Mouse (Mus musculus) hindbrain, embryonic 16.5 days (tissue): ENCODE data around the gene Slc22a14. TPM values are rescaled to one million over a fixed set of nuclear protein-coding genes. Genes with fewer than 3 reads are reported as not detected.

Source experiments
- ATAC-seq: fragments of 200-750 bp; cut with Nextera tagmentation; 2 replicates; pipeline ENCODE4 v1.8.0; 2017; ENCODE audit warnings: moderate TSS enrichment, moderate library complexity
- H3K27ac ChIP-seq: fragments of 300-500 bp; sonication (generic); 2 replicates; pipeline ENCODE4 v1.5.1; 2014; ENCODE audit warnings: low read depth, mild to moderate bottlenecking, control low read depth, low read length, moderate library complexity
- H3K27me3 ChIP-seq: fragments of 300-500 bp; sonication (generic); replicated peaks from 2 replicates; pipeline ENCODE4 v1.6.1; 2014; ENCODE audit warnings: low read length; ENCODE audit not compliant: control insufficient read depth, insufficient read depth
- H3K36me3 ChIP-seq: fragments of 300-500 bp; sonication (generic); 2 replicates; pipeline ENCODE4 v1.6.1; 2014; ENCODE audit warnings: mild to moderate bottlenecking, low read length, moderate library complexity, mixed read lengths; ENCODE audit not compliant: control insufficient read depth, insufficient read depth
- H3K4me1 ChIP-seq: fragments of 300-500 bp; sonication (generic); 2 replicates; pipeline ENCODE4 v1.6.1; 2014; ENCODE audit warnings: low read depth, low read length; ENCODE audit not compliant: control insufficient read depth, insufficient read depth
- H3K4me2 ChIP-seq: fragments of 300-500 bp; sonication (generic); 2 replicates; pipeline ENCODE4 v1.6.1; 2014; ENCODE audit warnings: mild to moderate bottlenecking, low read length, control low read depth, moderate library complexity
- H3K4me3 ChIP-seq: fragments of 300-500 bp; sonication (generic); 2 replicates; pipeline ENCODE4 v1.5.1; 2014; ENCODE audit warnings: mild to moderate bottlenecking, low read length, control low read depth, moderate library complexity
- H3K9ac ChIP-seq: fragments of 300-500 bp; sonication (generic); 2 replicates; pipeline ENCODE4 v1.6.1; 2014; ENCODE audit warnings: low read depth, mild to moderate bottlenecking, control low read depth, low read length, moderate library complexity
- H3K9me3 ChIP-seq: fragments of 300-500 bp; sonication (generic); 2 replicates; pipeline ENCODE4 v1.6.1; 2014; ENCODE audit warnings: mild to moderate bottlenecking, low read length, moderate library complexity; ENCODE audit not compliant: control insufficient read depth
- WGBS: fragments of 180-500 bp; shearing (Covaris S2); extraction: QIAGEN DNeasy Blood & Tissue Kit; methylation state at CpG from one replicate; pipeline ENCODE4 v1.1.7; 2014; 5-methylcytosine and 5-hydroxymethylcytosine counted together
- polyA plus RNA-seq: library from polyadenylated mRNA; unstranded; fragments of >200 nt; fragmentation: Nextera tagmentation; extraction: Ambion mirVana; gene quantifications from 2 replicates; pipeline ENCODE4 v1.2.1, GENCODE M21; 2015

The Slc22a14 gene
- 0.08 TPM in 1 of 2 replicates, not detected in the other for polyA plus RNA-seq

DNA sequence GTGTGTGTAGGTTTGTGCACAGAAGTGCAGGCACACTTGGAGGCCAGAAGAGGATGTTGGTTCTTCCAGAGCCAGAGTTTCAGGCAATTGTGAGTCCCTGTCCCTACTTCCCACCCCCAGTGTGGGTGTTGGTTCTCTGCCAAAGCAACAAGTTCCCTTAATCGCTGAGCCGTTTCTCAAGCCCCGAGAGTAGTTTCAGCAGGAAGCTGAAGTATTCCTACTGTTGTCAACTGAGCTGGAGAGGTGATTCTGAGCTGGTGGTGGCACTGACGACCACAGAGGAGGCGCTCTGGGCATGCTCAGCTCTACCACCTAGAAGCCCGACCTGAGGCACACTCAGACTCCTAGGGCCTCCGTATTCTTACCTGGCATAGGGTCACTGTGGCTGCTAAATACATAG is at the start of gene Slc22a14:
Gene Slc22a14 (minus strand): TSS at position 270 of the 400 bp plus-strand sequence.
- H3K4me3 ChIP-seq = no peak within 1 kb of the TSS
- WGBS = 68% methylated on average over 7 of the region's 7 CpGs
- no peaks in the 10 kb centered on the region for H3K4me1 ChIP-seq
- no peaks in the 10 kb centered on the region for H3K27me3 ChIP-seq
- no peak within 1 kb of the TSS for H3K9ac ChIP-seq
- no peak for ATAC-seq
- no peak within 1 kb of the TSS for H3K27ac ChIP-seq
- H3K36me3 ChIP-seq = no peaks in the 10 kb centered on the region
- no peak within 1 kb of the TSS for H3K4me2 ChIP-seq
- H3K9me3 ChIP-seq = no peaks in the 10 kb centered on the region

DNA sequence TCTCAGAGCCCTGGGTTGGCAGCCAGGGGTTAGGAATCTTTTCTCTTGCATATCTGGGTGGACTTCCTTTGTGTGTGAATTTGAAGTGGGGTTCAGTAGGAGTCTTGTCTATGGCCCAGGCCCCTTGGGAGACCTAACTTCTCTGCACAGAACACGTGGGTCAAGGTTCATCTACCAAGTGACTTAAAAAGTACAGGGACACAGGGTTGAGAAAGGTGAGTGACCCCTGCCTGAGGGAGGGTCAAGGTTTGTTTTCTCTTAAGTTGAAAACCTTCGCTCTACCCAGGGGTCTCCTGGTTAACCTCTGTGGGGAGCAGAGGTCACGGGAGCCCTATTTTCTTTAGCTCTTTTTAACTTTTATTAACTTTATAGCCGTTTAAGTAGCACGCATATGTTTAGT is 44.5 kb upstream of the Slc22a14 start:
- ATAC-seq = no peak
- peaks cover 9% of the 10 kb centered on the region for H3K4me1 ChIP-seq
- H3K27ac ChIP-seq = no peak overlapping the region

GRCm38 (mm10) chr9:119408898-119409664 is 43.7 kb upstream of the Slc22a14 start:
- Histone ChIP-seq H3K4me3 (no peak overlapping the region), H3K4me2 (no peak overlapping the region), H3K27ac (no peak overlapping the region), H3K27me3 (no peaks in the 10 kb centered on the region), H3K9me3 (0 out of 2 replicates have a peak, but pooled peaks cover 2% of the 10 kb centered on the region), H3K9ac (no peak overlapping the region), H3K4me1 (peaks cover 16% of the 10 kb centered on the region), H3K36me3 (no peaks in the 10 kb centered on the region)
- no peak for ATAC-seq
- WGBS = 79% methylated on average over 11 of the region's 11 CpGs

More for the DNA sequence above, 44.5 kb upstream of the Slc22a14 start:
- Histone ChIP-seq H3K27me3 (no peaks in the 10 kb centered on the region), H3K9ac (no peak overlapping the region), H3K36me3 (no peaks in the 10 kb centered on the region), H3K9me3 (0 out of 2 replicates have a peak, but pooled peaks cover 2% of the 10 kb centered on the region), H3K4me2 (no peak overlapping the region), H3K4me3 (no peak overlapping the region)
- 85% methylated on average over 5 of the region's 5 CpGs for WGBS

- Histone ChIP-seq H3K4me2 (no peak overlapping the region), H3K27ac (no peak overlapping the region), H3K4me1 (peaks cover 23% of the 10 kb centered on the region), H3K4me3 (no peak overlapping the region), H3K9ac (no peak overlapping the region), H3K36me3 (no peaks in the 10 kb centered on the region), H3K27me3 (no peaks in the 10 kb centered on the region), H3K9me3 (0 out of 2 replicates have a peak, but pooled peaks cover 2% of the 10 kb centered on the region)
- WGBS = 80% methylated on average over 15 of the region's 15 CpGs
- no peak for ATAC-seq
These were observed 42.5 kb upstream of the Slc22a14 start for GRCm38 (mm10) chr9:119407884-119408283.

- peaks cover 29% of the 10 kb centered on the region for H3K4me1 ChIP-seq
- peak overlapping the region; percentile 94 for H3K4me3 ChIP-seq
- H3K36me3 ChIP-seq = no peaks in the 10 kb centered on the region
- no peaks in the 10 kb centered on the region for H3K27me3 ChIP-seq
- no peak overlapping the region for H3K27ac ChIP-seq
- peak overlapping the region; percentile 99; the same call in 1 of the 2 replicates for H3K9ac ChIP-seq
- peak overlapping the region; percentile 93 for H3K4me2 ChIP-seq
- ATAC-seq = no peak
- H3K9me3 ChIP-seq = no peaks in the 10 kb centered on the region
- 62% methylated on average over 5 of the region's 5 CpGs for WGBS
These were observed 38.7 kb upstream of the Slc22a14 start for GRCm38 (mm10) chr9:119404090-119404489.

- peak; percentile 24; the same call in 1 of the 2 replicates for ATAC-seq
- under 1% methylated on average over 26 of the region's 26 CpGs for WGBS
- peak overlapping the region; percentile 99 for H3K9ac ChIP-seq
- H3K36me3 ChIP-seq = no peaks in the 10 kb centered on the region
- peak overlapping the region; percentile 94 for H3K4me3 ChIP-seq
- peak overlapping the region; percentile 93 for H3K4me2 ChIP-seq
- no peaks in the 10 kb centered on the region for H3K9me3 ChIP-seq
- H3K27me3 ChIP-seq = no peaks in the 10 kb centered on the region
- H3K4me1 ChIP-seq = peaks cover 29% of the 10 kb centered on the region
- H3K27ac ChIP-seq = peak overlapping the region; percentile 98
These were observed 37.9 kb upstream of the Slc22a14 start for GRCm38 (mm10) chr9:119403236-119403641.

- Histone ChIP-seq H3K9ac (peak overlapping the region; percentile 99), H3K36me3 (no peaks in the 10 kb centered on the region), H3K4me3 (peak overlapping the region; percentile 94), H3K9me3 (no peaks in the 10 kb centered on the region), H3K27ac (peak overlapping the region; percentile 98), H3K4me2 (peak overlapping the region; percentile 93), H3K27me3 (no peaks in the 10 kb centered on the region), H3K4me1 (peaks cover 29% of the 10 kb centered on the region)
- WGBS = under 1% methylated on average over 92 of the region's 127 CpGs
- ATAC-seq = peak; percentile 70
These were observed 37.2 kb upstream of the Slc22a14 start for GRCm38 (mm10) chr9:119402253-119403235.

DNA sequence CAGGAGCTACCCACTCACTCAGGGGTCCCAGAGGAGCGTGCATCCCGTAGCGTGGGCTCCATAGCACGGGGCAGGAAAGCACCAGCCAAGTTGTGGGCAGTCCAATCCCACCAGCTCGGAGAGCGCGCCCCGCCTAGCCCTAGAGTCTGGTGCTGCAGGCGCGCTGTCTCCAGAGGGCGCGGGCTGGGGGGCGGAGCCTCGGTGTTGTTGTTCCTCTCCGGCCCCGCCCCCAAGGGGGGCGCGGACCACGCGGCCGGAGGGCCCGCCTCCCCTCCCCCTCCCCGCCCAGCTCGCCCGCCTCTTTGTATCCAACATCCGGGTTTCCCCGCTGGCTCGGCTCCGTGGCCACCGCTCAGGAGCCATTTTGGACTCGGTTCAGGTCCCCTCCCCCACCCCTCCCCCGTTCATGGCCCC is 36.5 kb upstream of the Slc22a14 start, which contains the start of gene Acvr2b:
Gene Acvr2b (plus strand): TSS at position 318 of the 414 bp plus-strand sequence.
- Histone ChIP-seq H3K27ac (peak within 1 kb of the TSS; percentile 98), H3K9me3 (no peaks in the 10 kb centered on the region), H3K27me3 (no peaks in the 10 kb centered on the region), H3K4me1 (peaks cover 29% of the 10 kb centered on the region), H3K9ac (peak within 1 kb of the TSS; percentile 99), H3K36me3 (no peaks in the 10 kb centered on the region), H3K4me3 (peak within 1 kb of the TSS; percentile 94), H3K4me2 (peak within 1 kb of the TSS; percentile 93)
- under 1% methylated on average over 19 of the region's 32 CpGs for WGBS
- ATAC-seq = peak; percentile 95
